Mouse (Mus musculus): Measurements from ENCODE around the gene Myo16.

Gene Myo16

DNA sequence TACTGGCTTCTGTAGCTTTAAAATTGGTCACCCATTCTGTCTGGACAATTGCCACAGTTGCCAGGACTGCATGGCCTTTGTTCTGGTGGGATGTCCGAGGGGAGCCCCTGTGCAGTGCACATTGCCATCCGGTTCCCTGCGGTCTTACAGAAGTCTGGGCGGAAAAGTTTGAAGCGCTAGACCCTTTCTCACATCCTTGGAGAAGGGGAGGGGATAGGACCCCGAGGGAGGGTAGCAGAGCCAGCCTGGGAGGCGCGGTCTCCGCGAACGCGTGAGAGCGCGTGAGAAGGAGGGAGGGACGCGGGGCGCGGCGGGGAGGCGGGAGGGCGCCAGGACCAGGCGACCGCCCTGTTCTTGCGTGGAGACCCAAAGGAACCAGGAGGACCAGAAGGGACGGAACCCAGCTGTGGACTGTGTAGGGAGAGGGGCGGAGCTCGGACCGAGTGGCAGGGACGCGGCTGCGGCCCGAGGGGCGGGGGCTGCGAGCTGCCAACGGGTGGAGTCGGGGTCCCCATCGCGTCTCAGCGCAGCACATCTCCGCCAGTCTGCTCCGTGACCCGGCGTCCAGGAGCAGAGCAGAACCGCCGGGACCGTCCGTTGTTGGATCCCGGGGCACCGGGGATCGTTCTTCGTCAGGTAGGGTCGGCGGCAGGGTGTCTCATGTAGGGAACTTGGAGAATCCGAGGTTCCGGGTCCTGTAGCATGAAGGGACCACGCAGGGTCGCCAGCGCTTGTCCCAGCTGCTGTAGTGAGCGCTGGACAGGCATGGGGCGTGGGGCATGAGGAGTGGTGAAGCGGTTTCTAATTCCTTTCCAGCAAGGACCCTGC is at the start of gene Myo16:
TSS of gene Myo16 (plus strand) at position 301 of the 828 bp plus-strand sequence.
- DNase-seq = no peak

DNA sequence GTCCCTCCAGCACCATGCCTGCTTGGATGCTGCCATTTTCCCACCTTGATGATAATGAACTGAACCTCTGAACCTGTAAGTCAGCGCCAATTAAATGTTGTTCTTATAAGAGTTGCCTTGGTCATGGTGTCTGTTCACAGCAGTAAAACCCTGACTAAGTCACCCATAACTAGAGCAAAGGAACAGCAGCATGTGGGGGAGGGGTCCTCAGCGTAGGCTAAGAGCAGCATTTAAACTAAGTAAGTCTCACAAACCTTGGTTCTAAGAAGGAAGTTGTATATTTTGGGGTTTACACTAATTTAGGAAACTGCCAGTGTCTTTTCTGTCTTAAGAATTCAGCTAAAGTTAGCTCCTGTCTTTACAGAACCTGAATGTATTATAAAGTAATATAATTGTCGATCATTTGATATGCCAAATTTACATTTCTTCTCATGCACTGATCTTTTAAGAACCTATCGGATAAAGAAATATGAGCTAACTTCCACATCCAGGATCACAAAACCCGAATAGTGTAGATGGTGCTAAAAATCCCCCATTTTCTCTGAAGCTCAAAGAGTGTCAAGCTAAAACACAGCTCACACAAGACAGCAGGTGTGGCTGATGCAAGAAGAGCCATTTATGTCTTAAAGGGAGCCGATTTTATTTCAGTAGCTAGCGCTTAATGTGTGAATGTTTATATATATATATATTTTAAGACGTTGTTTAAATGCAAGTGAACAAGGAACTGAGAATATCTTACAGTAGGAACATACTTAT is 45.0 kb upstream of the Myo16 start:
- DNase-seq = no peak

DNA sequence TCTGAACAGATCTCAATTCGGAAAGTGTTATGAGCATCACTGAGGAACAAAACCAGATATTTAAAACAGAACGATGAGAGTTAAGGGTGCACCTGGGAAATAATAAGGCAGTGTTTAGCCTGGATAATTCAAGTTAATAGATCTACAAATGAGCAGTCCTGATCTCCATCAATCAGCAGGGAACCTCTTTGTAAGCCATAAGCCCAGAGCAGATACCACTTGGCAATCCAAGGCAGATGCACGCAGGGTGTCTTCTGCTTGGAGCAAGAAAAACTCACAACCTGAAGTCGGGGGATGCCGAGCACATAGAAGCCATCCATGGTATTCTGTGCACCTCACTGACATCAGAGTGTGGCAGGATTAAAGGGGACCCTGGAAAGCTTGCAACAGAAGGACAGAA is 31.0 kb upstream of the Myo16 start:
- DNase-seq = no peak

DNA sequence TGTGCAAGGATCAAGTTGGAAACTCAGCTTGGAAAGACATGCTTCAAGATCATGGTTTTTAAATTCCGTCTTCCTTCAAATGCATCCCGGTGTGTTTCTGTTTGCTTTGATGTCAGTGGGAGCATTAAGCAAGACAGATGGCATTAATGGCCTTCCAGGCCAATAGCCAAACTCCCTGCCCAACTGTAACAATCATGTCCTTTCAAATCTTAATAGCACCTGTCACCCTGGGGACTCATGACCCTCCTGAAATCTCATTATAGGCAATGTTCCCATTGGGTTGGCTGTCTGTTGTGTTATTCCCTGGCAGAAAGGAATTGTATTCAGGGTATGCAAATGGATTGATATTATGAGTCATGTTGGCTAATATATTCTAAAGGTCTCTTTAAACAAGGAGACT is 30.3 kb upstream of the Myo16 start:
- no peak for DNase-seq

DNA sequence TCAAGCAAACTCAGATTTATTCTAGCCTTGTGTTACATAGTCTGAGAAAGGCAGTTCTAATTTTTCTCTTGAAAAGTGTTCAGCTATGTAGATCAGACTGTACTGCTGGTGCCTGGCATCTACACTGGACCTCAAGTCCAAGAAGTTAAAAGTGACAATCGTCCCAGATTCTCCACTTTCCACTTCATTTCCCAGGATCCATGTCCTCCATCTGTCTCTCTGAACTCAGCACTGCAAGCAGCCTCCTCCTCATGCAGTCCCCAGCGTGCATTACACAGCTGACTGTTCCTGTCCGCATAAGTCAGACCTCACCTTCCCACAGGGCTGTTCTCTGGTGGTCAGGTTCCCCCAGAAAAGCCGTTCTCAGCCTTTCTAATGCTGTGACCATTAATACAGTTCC is 28.0 kb upstream of the Myo16 start:
- no peak for DNase-seq

DNA sequence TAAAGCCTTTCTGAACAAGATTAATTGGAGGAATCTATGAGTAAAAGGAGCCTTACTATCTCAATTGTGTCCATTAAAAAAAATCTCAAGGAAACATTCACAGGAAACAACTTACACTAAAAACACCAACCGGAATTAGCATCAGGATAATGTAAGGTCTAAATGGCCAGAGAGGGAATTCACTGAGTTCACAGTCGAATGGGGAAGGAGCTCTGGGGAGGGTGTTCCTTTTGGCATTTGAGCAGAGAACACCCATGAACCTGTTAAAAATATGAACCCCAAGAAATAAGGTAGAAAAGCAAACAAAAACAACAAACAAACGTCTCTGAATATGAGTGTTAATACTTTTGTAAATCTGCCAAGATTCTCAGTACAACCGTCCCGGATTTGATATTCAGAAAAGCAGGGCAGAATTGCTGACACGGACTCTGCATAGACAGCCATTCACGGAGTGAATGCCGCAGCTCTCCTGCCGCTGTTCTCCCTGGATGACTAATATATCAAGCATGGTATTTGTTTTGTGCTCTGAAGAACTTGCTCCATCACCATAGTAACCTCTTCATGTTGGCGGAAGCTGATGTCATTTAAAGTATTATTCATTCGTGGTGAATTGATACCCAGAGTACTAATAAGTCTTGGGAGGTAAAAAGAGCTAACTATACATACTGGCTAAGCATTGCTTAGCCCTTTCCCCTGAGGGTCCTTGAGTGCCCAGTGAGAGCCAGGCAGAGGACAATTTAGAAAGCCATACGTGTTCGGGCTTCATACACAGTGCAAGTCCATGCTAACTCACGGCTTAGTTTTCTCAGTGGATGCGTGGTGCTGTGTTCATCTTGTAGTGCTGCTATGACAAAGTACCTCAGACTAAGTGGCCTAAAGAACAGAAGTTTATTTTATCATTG is 22.9 kb upstream of the Myo16 start:
- DNase-seq = peak; percentile 66

DNA sequence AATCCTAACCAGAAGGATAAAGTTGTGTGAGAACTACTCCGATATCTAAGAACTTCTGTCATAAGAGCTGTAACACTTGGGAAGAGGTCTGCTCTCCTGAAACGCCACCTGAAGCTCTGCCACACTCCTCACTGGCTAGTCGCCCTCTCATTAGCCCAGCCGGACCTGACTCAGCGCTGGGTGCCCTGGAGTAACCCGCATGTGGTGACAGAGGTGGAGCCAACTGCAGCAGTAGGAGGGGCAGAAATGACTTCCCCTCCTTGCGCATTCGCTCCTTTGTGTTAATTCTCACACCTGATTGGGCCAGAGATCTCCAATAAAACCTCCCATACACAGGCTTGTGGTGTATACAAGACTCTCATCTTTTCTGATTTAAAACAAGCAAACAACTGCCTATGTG is 14.2 kb upstream of the Myo16 start:
- no peak for DNase-seq

DNA sequence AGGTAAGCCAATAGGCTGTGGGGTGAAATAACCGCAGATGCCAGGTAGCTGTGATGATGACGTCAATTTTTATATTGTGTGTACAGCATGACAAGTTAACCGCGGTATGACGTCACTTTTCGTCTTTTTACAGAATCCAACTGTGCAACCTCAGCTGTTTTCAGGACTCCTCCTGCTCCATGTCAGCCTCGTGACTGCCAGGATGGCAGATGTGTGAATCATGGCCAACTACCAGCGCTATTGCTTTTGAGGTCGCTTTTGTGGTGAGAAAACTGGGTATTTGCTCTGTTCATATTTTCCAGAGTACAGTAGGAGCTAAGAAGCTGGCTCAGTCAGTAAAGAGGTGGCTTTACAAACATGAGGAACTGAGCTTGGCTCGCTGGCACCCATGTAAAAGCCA is 9.8 kb upstream of the Myo16 start:
- no peak for DNase-seq

DNA sequence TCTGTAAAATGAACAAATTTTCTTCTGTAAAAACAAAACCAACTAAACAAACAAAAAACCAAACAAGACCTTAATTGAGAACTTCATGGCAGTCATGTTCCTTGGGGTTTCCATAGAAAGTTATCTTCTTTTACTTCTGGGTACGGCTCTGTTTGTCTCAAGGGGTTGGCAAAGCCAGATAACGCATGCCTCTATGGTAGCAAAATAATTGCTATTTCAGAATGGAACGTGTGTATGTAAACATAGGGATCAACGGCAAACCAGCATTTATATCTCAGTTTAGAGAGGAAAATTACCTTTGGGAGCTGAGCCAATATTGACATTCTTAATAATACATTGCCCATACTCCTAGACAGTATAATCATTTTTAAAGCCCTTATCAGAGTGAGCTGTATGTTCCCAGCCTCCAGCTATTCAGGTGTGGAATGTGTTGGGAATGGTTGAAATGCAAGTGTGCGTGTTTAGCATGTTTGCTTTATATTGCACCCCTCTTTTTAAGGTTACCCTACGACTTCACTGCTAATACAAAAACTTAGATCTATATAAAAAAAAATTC is 1.9 kb upstream of the Myo16 start:
- no peak for DNase-seq

DNA sequence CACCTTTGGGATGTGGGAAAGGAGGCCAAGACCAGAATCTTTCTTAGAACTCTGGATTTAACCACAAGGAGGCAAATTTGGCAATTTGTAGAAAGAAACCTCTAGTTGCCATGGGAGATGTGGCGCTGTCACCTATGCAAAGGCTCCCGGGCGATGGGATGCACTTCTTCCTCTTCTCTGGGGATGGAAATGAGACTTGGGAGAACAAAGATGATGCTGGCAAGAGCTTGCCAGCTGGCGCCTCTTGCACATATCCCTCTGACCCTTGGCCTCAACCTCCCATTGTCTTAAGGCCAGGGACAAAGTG is 681 bp downstream of the Myo16 start:
- no peak for DNase-seq

DNA sequence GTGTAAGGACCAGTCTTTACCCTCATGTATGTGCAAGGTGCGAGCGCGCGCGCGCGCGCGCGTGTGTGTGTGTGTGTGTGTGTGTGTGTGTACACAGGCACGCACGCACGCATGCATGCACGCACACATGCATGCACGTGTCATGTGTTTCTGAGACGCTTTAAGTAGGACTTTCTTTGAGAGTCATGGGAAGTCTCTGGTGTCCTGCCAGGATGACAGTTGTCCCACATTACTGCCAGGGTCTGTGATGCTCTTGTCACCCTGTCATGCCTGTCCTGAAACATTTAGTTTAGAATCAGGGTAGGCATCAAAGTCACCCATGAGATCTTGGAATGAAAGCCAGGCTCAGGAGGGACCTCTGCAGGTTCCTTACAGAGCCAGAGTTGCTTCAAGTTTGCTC is 1.4 kb downstream of the Myo16 start:
- DNase-seq = no peak

DNA sequence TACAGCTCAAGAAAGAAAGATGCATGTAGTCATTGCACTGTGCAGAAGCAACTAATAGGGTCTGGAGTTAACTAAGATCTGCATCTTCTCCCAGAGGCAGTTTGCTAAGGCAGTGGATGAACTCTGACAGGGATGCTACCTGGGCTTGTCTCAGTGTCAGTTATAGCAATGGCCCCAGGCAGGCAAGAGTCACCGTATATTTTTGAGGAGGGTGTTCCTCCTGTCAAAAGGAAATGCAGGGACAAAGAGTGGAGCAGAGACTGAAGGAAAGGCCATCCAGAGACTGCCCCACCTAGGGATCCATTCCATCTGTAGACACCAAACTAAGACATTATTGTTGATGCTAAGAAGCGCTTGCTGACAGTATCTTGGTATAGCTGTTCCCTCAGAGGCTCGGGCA is 7.4 kb downstream of the Myo16 start:
- no peak for DNase-seq

DNA sequence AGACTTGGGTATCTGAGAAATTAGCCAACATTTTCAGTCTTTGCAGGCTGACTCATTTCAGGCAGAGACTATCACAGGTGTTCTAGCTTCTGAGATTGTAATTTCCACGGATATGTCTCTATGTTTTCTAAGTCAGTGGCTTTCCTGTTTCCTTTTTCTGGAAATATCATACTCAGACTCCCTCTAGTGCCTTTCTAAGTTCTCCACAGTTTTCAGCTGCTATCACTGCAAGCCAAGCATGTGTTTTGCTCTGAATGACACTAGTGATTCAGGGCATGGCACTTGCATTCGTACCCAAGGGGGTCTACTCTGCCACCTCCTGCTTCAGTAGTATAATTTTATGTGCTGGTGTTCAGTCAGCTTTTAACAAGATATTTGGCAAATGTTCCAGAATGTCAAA is 11.2 kb downstream of the Myo16 start:
- no peak for DNase-seq

DNA sequence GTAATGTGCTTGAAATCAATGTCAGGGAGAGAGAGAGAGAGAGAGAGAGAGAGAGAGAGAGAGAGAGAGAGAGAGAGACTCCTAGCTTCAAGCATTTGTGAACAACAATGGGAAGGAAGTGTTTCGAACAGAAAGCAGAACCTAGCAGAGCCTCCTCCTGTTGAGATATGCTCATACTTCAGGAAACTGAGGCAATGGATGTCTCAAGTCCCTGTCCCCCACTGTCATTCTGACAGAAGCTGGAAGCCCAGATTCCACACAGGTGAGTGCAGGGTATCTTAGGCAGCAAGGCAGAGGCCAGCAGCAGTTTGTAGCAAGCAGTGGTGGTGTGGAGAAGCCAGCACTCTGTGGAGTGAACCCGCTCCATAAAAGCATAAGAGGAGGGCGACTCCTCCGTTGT is 14.6 kb downstream of the Myo16 start:
- DNase-seq = no peak

DNA sequence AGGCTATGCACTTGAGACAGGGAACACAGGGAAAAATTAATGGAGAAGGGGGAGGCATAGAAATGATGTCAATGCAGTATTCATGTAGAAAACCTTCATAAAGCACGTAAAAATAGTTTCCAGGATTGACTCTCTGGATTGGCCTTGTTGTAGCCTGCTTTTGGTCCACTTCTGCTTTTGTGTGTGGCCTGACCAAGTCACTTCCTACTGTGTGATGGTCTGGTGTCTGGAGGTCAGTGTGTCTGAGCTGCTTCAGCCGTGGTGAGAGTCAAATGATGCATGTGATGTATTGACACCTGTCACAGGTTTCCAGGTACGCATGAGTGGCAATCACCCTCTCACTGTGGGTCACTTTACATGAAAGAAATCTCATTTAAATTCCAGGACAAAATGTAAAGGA is 16.2 kb downstream of the Myo16 start:
- DNase-seq = peak; percentile 19

DNA sequence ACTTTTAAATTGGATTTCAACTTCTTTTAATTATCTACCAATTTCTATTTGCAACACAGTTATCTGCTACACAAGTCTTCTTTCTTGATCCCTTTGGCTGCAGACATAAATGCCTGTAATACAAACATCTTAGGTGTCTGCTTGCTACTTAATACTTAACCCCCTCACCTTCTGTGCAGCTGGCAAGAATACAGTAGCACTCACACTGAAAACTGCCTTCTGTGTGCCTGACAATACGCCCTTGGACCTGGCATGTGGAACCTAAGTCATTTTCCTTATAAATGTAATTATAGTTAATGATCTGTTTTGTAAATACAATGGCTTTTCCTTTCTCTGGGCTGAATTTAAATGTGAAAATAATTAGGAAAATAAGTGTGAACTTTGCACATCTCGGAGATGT is 17.6 kb downstream of the Myo16 start:
- no peak for DNase-seq

DNA sequence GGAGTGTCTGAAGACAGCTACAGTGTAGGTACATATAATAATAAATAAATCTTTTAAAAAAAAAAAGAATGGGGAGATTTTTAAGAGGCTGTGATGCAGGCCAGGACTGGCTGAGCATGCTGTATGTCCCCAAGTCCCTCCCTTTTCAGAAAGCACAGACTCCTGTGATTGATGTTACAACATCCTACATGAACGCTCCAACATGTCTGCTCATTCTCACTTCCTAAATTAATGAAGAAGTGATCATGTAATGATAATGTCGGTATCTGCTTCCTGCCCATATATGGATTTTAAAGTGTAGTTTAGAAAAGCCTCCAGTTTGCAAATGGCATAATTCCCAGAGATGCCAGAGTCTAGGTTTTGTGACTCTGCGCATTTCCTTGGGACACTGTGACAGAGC is 18.6 kb downstream of the Myo16 start:
- no peak for DNase-seq

DNA sequence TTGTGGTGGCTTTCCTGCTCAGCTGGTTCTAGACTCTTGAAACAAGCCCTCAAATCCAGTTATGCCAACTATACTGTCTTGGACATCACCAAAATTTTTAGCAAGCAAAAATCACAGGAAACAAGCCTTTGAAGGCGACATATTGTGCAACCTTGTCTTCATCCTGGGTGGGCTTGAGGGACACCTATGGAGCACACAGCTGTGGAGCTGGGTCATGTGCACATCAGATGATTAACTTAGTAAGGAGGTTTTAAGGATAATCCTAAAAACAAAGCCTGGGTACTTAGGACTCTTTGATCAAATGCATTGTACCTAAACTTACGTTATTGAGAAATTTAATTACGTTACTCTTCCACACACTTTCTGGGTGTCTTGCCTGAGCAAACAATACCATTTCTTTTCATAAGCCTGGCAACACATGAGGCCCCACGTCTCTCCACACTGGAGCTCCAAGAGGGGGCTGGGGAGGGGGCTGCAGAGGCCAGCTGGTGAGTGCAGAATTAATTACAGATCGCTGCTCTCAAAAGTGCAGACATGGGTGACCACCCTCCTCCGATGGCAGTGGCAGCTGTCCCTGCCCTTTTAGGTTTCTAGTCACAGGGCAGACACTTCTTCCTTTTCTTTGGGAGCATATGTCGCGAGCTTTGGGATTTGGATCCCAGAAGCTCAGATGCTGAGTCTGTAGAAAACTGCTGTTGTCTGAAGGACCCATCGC is 19.5 kb downstream of the Myo16 start:
- no peak for DNase-seq

DNA sequence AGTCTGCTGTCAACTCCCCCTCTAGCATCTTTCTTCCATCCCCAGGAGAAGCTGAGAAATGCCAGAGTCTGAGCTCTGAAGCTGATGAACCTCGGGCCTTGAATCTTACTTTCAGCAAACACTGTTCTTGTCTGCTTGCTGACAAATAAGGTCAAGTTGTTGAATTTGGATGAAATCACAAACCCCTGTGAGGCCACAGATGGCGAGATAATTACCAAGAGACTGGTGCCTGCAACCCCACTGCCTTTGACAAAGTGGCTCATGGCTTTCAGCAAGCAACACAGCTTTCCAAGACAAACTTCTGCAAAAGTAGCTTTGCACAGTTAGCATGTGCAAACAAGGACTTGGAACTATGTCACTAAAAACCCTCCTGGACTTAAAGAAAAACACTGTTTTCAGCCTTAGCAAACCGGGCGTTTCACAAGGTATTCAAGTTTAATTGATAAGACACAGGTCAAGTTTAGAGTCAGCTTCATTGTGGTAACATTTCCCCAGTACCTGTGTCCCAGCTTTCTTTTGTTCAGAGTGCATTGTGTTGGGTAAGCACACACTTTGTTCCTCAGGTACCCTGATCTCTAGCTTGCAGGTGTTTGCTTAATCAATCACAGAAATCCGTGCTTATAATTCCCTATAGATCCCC is 20.6 kb downstream of the Myo16 start:
- DNase-seq = no peak

DNA sequence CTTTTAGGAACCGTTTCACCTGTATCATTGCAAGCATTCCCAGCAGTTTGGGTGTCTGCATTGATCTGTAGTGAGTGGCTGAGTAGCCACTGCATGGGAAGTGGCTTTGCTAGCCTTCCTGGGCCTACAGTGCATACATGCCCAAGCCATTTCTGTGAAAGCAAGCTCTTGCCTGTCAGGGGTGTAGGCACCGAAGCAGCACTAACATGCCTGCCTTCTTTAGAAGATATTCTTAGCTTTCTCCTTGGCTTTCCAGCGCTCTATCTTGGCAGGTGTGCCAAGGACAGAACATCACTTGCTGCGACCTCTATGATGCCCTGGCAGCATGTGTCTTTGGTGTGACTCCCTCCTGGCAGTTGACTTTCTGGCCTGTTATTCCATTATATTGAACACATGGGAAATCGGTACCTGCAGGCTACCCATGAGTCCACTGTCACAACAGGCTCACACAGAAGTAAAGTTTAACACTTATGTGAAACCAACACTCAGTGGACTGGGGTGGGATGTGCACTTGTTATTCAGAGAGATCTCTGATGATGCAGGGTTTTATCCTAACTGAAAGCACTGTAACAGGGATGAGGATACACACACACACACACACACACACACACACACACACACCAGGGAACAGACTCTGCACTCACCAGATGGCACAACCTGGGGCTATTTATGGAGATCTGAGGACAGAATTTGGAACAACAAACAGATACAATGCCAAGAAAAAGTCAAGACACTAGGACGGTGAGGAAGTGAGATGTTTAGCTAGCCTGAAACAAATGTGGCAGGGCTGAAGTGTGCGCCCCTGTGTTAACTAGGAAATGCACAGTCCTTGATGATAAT is 21.4 kb downstream of the Myo16 start:
- no peak for DNase-seq

DNA sequence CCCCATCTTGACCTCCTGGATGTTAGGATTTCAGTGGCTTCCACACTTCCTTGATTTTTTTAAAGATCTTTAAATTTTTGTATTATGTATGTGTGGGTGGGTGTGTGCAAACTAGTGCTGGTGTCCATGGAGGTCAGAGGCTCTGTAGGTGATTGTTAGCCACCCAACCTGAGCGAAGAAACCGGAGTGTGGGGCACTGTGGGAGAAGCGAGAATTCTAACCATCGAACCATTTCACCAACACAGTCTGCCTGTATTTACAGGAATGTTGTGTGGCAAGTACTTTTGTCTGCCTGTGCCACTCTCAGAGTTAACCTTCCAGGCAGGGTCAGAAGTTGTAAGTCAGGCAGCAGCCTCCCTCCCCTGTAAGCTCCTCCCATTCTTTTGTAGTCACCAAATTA is 22.3 kb downstream of the Myo16 start:
- no peak for DNase-seq

Measured in layer of hippocampus, adult 9-11 months (tissue).